Mouse (Mus musculus): ENCODE results near the gene Slc25a13.

Slc25a13 gene

GRCm38 (mm10) chr6:6216507-6217285 is at the start of gene Slc25a13:
Gene Slc25a13 (minus strand): TSS chr6:6217173.
- peak; percentile 41 for DNase-seq (ENCODE audit: low read depth, low spot score)

DNA sequence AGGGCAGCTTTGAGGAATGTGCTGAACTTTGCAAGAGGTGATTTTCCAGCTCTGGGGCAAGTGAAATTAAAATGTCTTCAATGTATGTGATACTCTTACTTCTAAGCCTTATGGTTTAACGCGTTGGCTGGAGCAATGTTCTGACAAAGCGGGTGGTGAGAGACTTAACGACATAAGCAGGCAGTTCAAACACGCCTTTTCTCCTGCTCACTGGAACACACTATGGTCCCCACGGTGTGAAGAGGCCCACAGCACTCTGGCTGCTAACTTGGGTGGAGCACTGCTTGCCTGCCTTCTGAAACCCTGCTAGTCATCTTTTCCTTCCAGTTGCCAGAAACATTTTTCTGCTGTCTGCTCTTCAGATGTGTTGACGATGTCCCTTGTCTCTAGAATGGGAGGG is 48.8 kb upstream of the Slc25a13 start:
- no peak for DNase-seq (ENCODE audit: low read depth, low spot score)

DNA sequence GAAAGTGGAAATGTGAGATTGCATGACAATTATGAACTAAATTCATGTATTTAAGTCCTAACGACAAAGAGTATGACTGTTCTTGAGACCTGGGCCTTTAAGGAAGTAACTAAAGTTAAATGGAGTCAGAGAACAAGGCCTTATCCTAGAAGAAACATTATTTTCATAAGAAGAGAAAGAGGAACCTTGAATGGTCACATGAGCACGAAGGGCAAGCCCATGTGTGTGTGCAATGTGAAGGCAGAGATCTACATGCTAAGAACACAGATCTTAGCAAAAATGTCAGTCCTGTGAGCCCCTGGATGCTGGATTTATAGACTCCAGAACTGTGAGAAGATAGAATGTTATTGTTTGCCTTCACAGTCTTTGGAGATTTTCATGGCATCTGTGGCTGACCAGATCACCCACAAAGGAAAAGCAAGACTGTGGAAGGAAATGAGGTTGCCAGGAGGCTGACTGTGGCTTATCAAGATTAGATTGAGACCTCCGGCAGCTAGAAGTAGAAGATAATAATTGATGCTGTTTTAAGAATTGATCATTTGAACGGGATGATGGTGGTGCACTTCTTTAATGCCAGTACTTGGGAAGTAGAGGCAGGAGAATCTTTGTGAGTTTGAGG is 46.4 kb upstream of the Slc25a13 start:
- no peak for DNase-seq (ENCODE audit: low read depth, low spot score)

DNA sequence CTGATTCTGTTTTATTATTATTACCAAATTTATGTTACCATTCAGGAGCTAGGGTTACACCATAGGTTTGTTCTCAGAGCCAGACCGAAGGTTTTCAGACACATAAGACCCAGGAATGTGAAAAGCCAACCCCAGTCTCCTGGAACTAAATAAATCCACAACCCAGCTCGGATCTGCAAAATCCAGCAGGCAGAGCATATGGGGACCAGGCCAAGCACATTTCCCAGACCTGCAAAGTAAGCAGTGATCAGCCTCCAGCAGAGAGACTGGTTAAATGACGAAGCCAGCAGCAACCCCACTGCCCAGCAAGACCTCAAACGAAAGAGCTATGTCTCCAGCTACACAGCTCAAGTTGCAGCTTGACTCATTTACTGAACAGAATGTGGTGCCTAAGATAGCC is 43.9 kb upstream of the Slc25a13 start:
- no peak for DNase-seq (ENCODE audit: low read depth, low spot score)

- no peak for DNase-seq (ENCODE audit: low read depth, low spot score)
These were observed 31.5 kb upstream of the Slc25a13 start for GRCm38 (mm10) chr6:6248500-6248899.

GRCm38 (mm10) chr6:6243828-6244227 is 26.9 kb upstream of the Slc25a13 start:
- no peak for DNase-seq (ENCODE audit: low read depth, low spot score)

DNA sequence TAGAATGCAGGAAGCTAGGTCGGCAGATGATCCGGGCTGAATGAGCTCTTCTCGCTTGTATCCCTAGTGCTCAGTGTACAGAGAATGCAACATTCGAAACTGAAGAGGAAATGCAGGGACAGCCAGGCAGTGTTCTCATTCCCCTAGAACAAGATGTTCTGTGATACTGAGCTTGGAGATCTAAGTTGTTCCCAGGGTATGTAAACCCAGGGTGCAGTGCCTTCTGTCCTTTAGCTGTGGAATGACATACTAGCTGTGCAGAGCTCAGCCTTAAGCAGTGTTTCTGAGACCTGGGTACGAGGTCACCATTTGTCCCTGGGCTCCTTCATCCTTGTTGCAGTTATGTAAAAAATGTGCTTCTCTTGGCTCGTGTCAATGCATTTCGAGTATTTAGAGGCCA is 25.1 kb upstream of the Slc25a13 start:
- no peak for DNase-seq (ENCODE audit: low read depth, low spot score)

GRCm38 (mm10) chr6:6236788-6237298 is 19.9 kb upstream of the Slc25a13 start:
- no peak for DNase-seq (ENCODE audit: low read depth, low spot score)

DNA sequence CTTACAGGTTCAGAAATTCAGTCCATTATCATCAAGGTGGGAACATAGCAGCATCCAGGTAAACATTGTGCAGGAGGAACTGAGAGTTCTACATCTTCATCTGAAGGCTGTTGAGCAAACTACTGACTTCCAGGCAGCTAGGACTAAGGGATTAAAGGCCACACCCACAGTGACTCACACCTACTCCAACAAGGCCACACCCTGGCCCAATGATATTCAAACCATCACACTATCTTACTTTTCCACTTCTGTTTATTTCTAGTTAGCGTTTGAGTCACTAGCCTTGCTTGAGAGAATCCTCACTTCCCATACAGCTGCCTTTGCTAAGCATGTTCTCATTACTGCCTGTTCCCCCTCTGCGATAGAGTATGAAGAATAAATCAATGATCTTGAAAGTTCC is 13.3 kb upstream of the Slc25a13 start:
- DNase-seq (ENCODE audit: low read depth, low spot score): no peak

- DNase-seq (ENCODE audit: low read depth, low spot score): no peak
These were observed 5.7 kb upstream of the Slc25a13 start for GRCm38 (mm10) chr6:6222721-6223120.

DNA sequence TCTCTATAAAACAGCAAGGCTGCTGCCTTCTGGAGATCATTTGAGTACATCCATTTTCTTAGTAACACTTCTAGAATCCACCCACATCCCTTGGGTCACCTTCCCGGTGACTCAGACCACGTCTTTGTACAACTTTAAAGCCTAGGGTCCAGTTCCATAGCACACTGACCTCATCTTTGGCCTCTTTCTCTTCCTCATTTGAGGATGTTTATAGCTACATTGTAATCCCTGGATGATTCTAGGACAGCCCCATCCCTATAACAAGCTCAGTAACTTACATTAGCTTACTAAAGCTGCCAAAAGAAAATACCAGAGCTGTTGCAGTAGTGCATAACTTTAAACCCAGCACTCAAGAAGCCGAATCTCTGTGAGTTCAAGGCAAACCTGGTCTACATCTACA is 3.6 kb upstream of the Slc25a13 start:
- DNase-seq (ENCODE audit: low read depth, low spot score): no peak

GRCm38 (mm10) chr6:6219661-6220370 is 2.8 kb upstream of the Slc25a13 start:
- DNase-seq (ENCODE audit: low read depth, low spot score): no peak

DNA sequence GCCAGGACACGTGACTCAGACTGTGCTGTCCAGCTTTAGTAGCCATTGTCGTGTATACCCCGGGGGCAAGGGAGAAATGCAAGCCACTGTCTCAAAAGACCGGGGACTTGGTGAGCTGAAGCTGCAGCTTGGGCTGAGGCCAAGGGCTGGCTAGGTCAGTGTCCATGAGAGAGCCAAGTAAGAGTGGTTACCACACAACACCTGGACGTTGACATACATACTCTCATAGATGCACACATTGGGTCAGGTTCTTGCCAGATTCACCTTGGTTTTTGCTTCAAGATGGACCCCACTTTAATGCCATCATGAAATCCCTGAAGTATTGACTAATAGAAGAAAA is 283 bp upstream of the Slc25a13 start:
- no peak for DNase-seq (ENCODE audit: low read depth, low spot score)

- DNase-seq (ENCODE audit: low read depth, low spot score): no peak
These were observed 860 bp downstream of the Slc25a13 start for GRCm38 (mm10) chr6:6216120-6216506.

GRCm38 (mm10) chr6:6212360-6213310 is 4.3 kb downstream of the Slc25a13 start:
- no peak for DNase-seq (ENCODE audit: low read depth, low spot score)

GRCm38 (mm10) chr6:6211958-6212357 is 5.0 kb downstream of the Slc25a13 start:
- DNase-seq (ENCODE audit: low read depth, low spot score): no peak

DNA sequence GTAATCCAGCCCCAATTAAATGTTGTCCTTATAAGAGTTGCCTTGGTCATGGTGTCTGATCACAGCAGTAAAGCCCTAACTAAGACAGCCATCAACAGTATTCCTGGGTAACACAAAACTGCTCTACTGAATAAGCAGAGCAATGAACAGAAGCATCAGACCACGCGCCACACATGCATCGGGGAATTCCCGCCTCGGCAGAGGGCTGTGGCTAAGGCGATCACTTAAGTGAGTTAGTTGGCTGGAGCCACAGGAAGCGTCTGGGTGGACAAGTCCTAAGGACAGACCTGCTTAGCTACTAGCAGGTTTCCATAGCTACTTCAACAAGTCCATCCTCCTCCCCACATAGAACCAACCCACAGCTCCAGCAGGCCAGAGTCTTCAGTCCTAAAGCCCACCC is 6.3 kb downstream of the Slc25a13 start:
- DNase-seq (ENCODE audit: low read depth, low spot score): no peak

GRCm38 (mm10) chr6:6208351-6209059 is 8.5 kb downstream of the Slc25a13 start:
- no peak for DNase-seq (ENCODE audit: low read depth, low spot score)

- no peak for DNase-seq (ENCODE audit: low read depth, low spot score)
These were observed 9.1 kb downstream of the Slc25a13 start for GRCm38 (mm10) chr6:6207836-6208235.

DNA sequence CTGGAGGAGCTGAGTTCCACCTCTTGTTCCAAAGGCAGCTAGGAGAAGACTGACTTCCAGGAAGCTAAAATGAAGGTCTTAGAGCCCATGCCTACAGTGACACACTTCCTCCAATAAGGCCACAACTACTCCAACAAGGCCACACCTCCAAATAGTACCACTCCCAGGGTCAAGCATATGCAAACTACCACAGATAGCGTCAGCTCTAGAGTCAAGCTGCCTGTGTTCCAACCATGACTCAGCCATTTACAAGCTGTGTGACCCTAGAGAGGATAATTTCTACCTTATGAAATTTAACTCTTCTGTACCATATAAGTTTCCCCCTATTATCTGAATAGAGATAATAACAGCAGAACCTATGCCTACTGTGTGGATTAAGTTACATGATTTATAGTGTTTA is 9.6 kb downstream of the Slc25a13 start:
- no peak for DNase-seq (ENCODE audit: low read depth, low spot score)

GRCm38 (mm10) chr6:6205599-6206165 is 11.3 kb downstream of the Slc25a13 start:
- DNase-seq (ENCODE audit: low read depth, low spot score): no peak

Data from retina, postnatal 7 days (tissue).